Mouse (Mus musculus): ENCODE results near the gene Amigo3.

DNA sequence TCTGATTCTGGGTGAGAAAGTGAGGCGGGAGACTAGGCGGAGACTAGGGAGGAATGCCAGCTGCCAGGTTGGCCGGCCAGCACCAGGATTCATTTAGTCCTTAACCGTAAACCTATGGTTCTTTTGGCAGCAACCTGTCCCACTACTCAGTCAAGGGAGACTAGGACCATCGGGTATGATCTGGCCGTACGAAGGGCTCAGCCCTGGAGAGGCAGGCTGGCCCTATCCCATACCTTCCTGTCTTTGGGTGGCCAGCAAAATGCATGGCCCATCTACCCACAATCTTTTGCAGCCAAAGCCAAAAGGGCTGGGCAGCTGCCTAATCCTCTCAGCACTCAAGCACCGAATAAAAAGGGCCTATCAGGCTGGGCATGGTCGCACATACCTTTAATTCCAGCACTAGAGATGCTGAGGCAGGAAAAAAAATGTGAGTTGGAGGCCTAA lies 19.5 kb downstream of the Amigo3 start:
- TF ChIP-seq CTCF (IDR thresholded peaks at IDR 0.05; ENCODE audit: extremely low read depth, insufficient read depth, insufficient read length, insufficient replicate concordance): no peak
- no peak for TF ChIP-seq POLR2A (IDR thresholded peaks at IDR 0.05; ENCODE audit: low read depth, low read length)

Measured in spleen, adult 2 months (tissue).